Comparison of ENCODE assay signal across 8 mouse cellular contexts in the genomic region with DNA sequence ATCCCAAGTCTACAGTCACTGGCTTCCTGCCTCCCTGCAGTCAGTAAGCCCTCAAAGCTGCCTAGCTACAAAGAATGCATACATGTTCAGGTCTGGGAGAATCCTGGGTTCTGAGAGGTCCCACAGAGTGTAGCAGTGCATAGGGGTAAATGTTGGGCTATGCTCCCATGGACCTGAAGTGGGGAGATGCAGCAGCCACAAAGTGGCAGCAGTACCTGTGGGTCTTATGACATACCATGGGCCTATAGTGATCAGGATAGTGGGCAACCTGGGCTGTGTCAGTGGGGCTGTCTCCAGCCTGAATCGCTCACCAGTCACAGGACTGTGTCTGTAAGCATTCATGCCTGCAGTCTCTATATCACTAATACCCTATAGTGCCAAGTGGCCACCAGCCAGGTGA. TPM values are rescaled to one million over a fixed set of nuclear protein-coding genes. Genes with fewer than 3 reads are reported as not detected.
DNase-seq lines count a peak whose midpoint lies in the region; ATAC-seq and TF ChIP-seq lines count a peak whose summit lies in the region.

A gene (plus strand): TSS at position 301 of the 400 bp plus-strand sequence.

- peaks cover 11% of the 10 kb centered on the region; the same call in 1 of the 2 replicates for H3K4me1 ChIP-seq in neural tube, embryonic 11.5 days (ENCODE audit: control insufficient read depth, insufficient read depth, low read length)
- no peaks in the 10 kb centered on the region for H3K4me1 ChIP-seq in embryonic fibroblast, embryonic 13.5 days (ENCODE audit: control insufficient read depth, insufficient read depth, low read length)
- H3K4me1 ChIP-seq in limb, embryonic 13.5 days: peaks cover 13% of the 10 kb centered on the region

- intact Hi-C loops in heart, postnatal 25 days (cut with DNase I): no loop called here

- no peaks in the 10 kb centered on the region for H3K27me3 ChIP-seq in neural tube, embryonic 11.5 days (ENCODE audit: control insufficient read depth, insufficient read depth, low read length)
- no peaks in the 10 kb centered on the region for H3K27me3 ChIP-seq in limb, embryonic 13.5 days

- ATAC-seq in neural tube, embryonic 11.5 days (ENCODE audit: insufficient read depth, low FRiP score, low TSS enrichment): no peak
- no peak for ATAC-seq in limb, embryonic 13.5 days (ENCODE audit: low FRiP score, low read depth)

- no peak for TF ChIP-seq CTCF in embryonic fibroblast, embryonic 13.5 days (IDR thresholded peaks at IDR 0.05; ENCODE audit: borderline replicate concordance, insufficient read depth, low read length)

- H3K27ac ChIP-seq in neural tube, embryonic 11.5 days (ENCODE audit: low read depth, low read length): no peak within 1 kb of the TSS
- no peak within 1 kb of the TSS for H3K27ac ChIP-seq in embryonic fibroblast, embryonic 13.5 days (ENCODE audit: insufficient read depth, low read length)
- H3K27ac ChIP-seq in limb, embryonic 13.5 days: peak within 1 kb of the TSS; percentile 69

- no peaks in the 10 kb centered on the region for H3K36me3 ChIP-seq in neural tube, embryonic 11.5 days (ENCODE audit: control insufficient read depth, insufficient read depth, low read length)
- H3K36me3 ChIP-seq in limb, embryonic 13.5 days: no peaks in the 10 kb centered on the region

- DNase-seq in neural tube, embryonic 11.5 days (ENCODE audit: low spot score): no peak
- DNase-seq in neural tube, embryonic 10.5 days (ENCODE audit: extremely low spot score, low spot score): no peak
- DNase-seq in heart, postnatal 25 days (ENCODE audit: low spot score): no peak
- no peak for DNase-seq in embryo, embryonic 11 days
- DNase-seq in embryo, embryonic 10.5 days (ENCODE audit: low spot score): no peak
- DNase-seq in B cell, adult 2 months: no peak

- H3K9me3 ChIP-seq in neural tube, embryonic 11.5 days (ENCODE audit: control insufficient read depth, low read length): no peaks in the 10 kb centered on the region
- H3K9me3 ChIP-seq in limb, embryonic 13.5 days: no peaks in the 10 kb centered on the region

- 100% methylated on average over 1 of the region's 1 CpGs for WGBS in neural tube, embryonic 11.5 days
- 100% methylated on average over 1 of the region's 1 CpGs for WGBS in limb, embryonic 13.5 days

- no peak within 1 kb of the TSS for H3K4me2 ChIP-seq in neural tube, embryonic 11.5 days (ENCODE audit: low read depth)
- no peak within 1 kb of the TSS for H3K4me2 ChIP-seq in limb, embryonic 13.5 days (replicated peaks)

- H3K4me3 ChIP-seq in neural tube, embryonic 11.5 days (ENCODE audit: low read depth, low read length): no peak within 1 kb of the TSS
- no peak within 1 kb of the TSS for H3K4me3 ChIP-seq in embryonic fibroblast, embryonic 13.5 days (ENCODE audit: insufficient read depth, low read length)
- no peak within 1 kb of the TSS for H3K4me3 ChIP-seq in limb, embryonic 13.5 days

- no peak for TF ChIP-seq POLR2A in embryonic fibroblast, embryonic 13.5 days (IDR thresholded peaks at IDR 0.05; ENCODE audit: low read depth, low read length)

- no peak within 1 kb of the TSS; the same call in 1 of the 2 replicates for H3K9ac ChIP-seq in neural tube, embryonic 11.5 days (ENCODE audit: low read length)
- no peak within 1 kb of the TSS for H3K9ac ChIP-seq in limb, embryonic 13.5 days

RNA-seq across cellular contexts. Expression of the gene that starts here (rescaled TPM):
- polyA plus RNA-seq in neural tube, embryonic 11.5 days (2014; fragmentation: Nextera tagmentation; extraction: Ambion mirVana): 68.5 and 75.7 TPM in 2 replicates
- polyA plus RNA-seq in embryonic fibroblast, embryonic 13.5 days (2011; ENCODE audit: insufficient read length, low read depth, missing spikeins): 11.0 and 13.7 TPM in 2 replicates
- total RNA-seq in heart, postnatal 25 days (2021): 100 to 1,000 TPM; 149 to 179 TPM
- polyA plus RNA-seq in limb, embryonic 13.5 days (2015; fragmentation: Nextera tagmentation; extraction: Ambion mirVana): 103 and 105 TPM in 2 replicates
